Mouse (Mus musculus): ENCODE results near the gene Ptbp2. TPM values are rescaled to one million over a fixed set of nuclear protein-coding genes. Genes with fewer than 3 reads are reported as not detected.

The Ptbp2 gene
- total and polyA plus RNA-seq, 3 experiments, result 17.7 to 35.9 (median 29.8) TPM

DNA sequence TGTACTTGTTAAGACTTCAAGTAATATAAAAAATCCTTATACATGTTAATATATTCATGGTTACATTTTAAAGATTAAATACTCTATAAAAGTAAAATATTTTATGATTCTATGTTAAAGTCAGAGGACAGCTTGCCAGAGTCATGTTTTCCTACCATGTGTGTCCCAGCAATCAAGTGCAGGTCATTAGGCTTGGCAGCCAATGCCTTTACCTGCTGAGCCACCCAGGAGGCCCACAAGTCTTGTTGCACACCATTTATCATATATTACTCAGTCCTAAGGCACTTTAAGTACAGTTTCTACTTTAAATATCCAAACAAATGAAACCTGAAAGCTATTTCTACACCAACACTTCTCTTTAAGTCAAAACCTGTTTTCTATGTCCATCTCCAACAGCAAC is 30.5 kb downstream of the Ptbp2 start:
- dilution Hi-C loops (cut with MboI; ENCODE audit: extremely low pct_ligation_motif_present, extremely low pct_unique_long_range_greater_than_20kb, low sequenced_read_pairs) (no loop called here), in situ Hi-C loops (cut with MboI; ENCODE audit: low pct_ligation_motif_present, low pct_unique_long_range_greater_than_20kb, low sequenced_read_pairs) (no loop called here)
- DNase-seq (ENCODE audit: extremely low read depth), result no peak
- H3K27ac ChIP-seq (ENCODE audit: insufficient read depth, low read depth), result no peak overlapping the region
- no peaks in the 10 kb centered on the region for H3K27me3 ChIP-seq (replicated peaks)
- H3K79me2 ChIP-seq (replicated peaks; ENCODE audit: control insufficient read depth, extremely low read depth, insufficient read depth, poor library complexity, severe bottlenecking), result peaks cover 3% of the 10 kb centered on the region; the same call in 1 of the 2 replicates
- TF ChIP-seq MAFK (IDR thresholded peaks at IDR 0.05; ENCODE audit: insufficient replicate concordance, low read length), result no peak
- no peak for TF ChIP-seq ETS1 (conservative IDR thresholded peaks at IDR 0.05; ENCODE audit: low read depth, low read length)
- TF ChIP-seq MAX (IDR thresholded peaks at IDR 0.05; ENCODE audit: low read length), result no peak
- no peak for TF ChIP-seq ELF1 (IDR thresholded peaks at IDR 0.05; ENCODE audit: low read depth, low read length)
- TF ChIP-seq HCFC1 (IDR thresholded peaks at IDR 0.05; ENCODE audit: low read depth, low read length), result no peak
- no peak for TF ChIP-seq POLR2AphosphoS2 (IDR thresholded peaks at IDR 0.05; ENCODE audit: low read depth, low read length)
- no peak for TF ChIP-seq SIN3A (IDR thresholded peaks at IDR 0.05; ENCODE audit: low read length)
- no peak for TF ChIP-seq PAX5 (IDR thresholded peaks at IDR 0.05; ENCODE audit: low read length)
- no peak for TF ChIP-seq USF2 (conservative IDR thresholded peaks at IDR 0.05; ENCODE audit: low read depth, low read length)
- no peak for TF ChIP-seq JUND (conservative IDR thresholded peaks at IDR 0.05; ENCODE audit: low read depth, low read length)
- TF ChIP-seq POLR2A (IDR thresholded peaks at IDR 0.05; ENCODE audit: low read depth, low read length), result no peak
- no peak for TF ChIP-seq CHD2 (IDR thresholded peaks at IDR 0.05; ENCODE audit: low read length)
- no peak for TF ChIP-seq TCF12 (IDR thresholded peaks at IDR 0.05; ENCODE audit: low read depth, low read length)
- no peak for TF ChIP-seq ZKSCAN1 (IDR thresholded peaks at IDR 0.05; ENCODE audit: borderline replicate concordance, low read depth, low read length)
- no peak for TF ChIP-seq USF1 (IDR thresholded peaks at IDR 0.05; ENCODE audit: low read depth, low read length)
- H3K4me2 ChIP-seq (ENCODE audit: insufficient read depth, low read depth, poor library complexity, severe bottlenecking), result no peak overlapping the region
- H3K4me3 ChIP-seq (replicated peaks in 1 of 3; ENCODE audit: low read depth in 2 of 3, low read length in 2 of 3, poor library complexity in 1 of 3), result no peak overlapping the region
- H3K9ac ChIP-seq (ENCODE audit: insufficient read depth, low read depth), result no peak overlapping the region
- no peaks in the 10 kb centered on the region; a peak in 1 of 4 replicates for H3K4me1 ChIP-seq (ENCODE audit: control insufficient read depth in 1 of 2, insufficient read depth in 2 of 2)
- H3K36me3 ChIP-seq (replicated peaks in 1 of 2; ENCODE audit: control insufficient read depth in 1 of 2, insufficient read depth in 1 of 2, low read length in 1 of 2), result peaks cover 6 to 31% of the 10 kb centered on the region in 2 experiments
- H3K9me3 ChIP-seq (replicated peaks; ENCODE audit: low read length), result no peaks in the 10 kb centered on the region

DNA sequence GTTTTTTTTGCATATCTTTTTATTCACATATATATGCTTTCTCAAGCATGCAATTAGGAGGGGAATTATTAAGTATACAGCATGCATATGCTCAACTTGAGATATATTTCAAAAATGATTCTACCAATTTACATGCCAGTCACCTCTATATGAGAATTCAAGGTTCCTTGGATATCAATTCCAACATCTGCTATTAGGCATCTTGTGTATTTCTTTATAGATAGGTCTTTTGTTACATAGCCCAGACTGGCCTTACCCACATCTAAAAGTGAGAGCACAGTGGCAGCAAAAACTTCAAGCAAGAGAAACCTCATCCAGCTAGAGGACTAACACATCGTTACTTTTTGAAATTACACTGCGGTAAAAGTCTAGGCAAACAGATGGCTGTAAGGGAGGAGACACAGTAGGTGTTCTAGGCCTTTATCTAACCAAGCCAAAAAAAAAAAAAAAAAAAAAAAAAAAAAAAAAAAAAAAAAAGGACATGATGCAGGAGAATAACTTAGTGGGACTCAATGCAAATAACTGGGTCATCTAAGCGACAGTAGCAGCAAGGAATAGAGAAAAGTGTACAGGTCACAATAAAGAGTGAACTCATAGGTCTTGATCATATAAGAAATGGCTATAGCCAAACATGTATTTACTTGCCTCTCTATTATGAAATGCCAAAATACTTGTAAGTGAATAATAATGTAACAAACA is 34.6 kb downstream of the Ptbp2 start:
- Histone ChIP-seq H3K27ac (ENCODE audit: insufficient read depth, low read depth) (no peak overlapping the region), H3K4me3 (replicated peaks in 1 of 3; ENCODE audit: low read depth in 2 of 3, low read length in 2 of 3, poor library complexity in 1 of 3) (no peak overlapping the region), H3K9me3 (replicated peaks; ENCODE audit: low read length) (no peaks in the 10 kb centered on the region), H3K36me3 (replicated peaks in 1 of 2; ENCODE audit: control insufficient read depth in 1 of 2, insufficient read depth in 1 of 2, low read length in 1 of 2) (peaks cover 12 to 39% of the 10 kb centered on the region in 2 experiments), H3K79me2 (replicated peaks; ENCODE audit: control insufficient read depth, extremely low read depth, insufficient read depth, poor library complexity, severe bottlenecking) (no peaks in the 10 kb centered on the region; the same call in 1 of the 2 replicates), H3K4me1 (ENCODE audit: control insufficient read depth in 1 of 2, insufficient read depth in 2 of 2) (no peaks in the 10 kb centered on the region), H3K9ac (ENCODE audit: insufficient read depth, low read depth) (no peak overlapping the region), H3K4me2 (ENCODE audit: insufficient read depth, low read depth, poor library complexity, severe bottlenecking) (no peak overlapping the region), H3K27me3 (replicated peaks) (no peaks in the 10 kb centered on the region)
- DNase-seq (ENCODE audit: extremely low read depth), result no peak
- in situ Hi-C loops (cut with MboI; ENCODE audit: low pct_ligation_motif_present, low pct_unique_long_range_greater_than_20kb, low sequenced_read_pairs) (no loop called here), dilution Hi-C loops (cut with MboI; ENCODE audit: extremely low pct_ligation_motif_present, extremely low pct_unique_long_range_greater_than_20kb, low sequenced_read_pairs) (no loop called here)
- TF ChIP-seq PAX5 (IDR thresholded peaks at IDR 0.05; ENCODE audit: low read length) (no peak), ZNF384 (IDR thresholded peaks at IDR 0.05; ENCODE audit: low read depth, low read length) (peak; percentile 60)

Data from CH12.LX (cell line).